Mouse (Mus musculus): Measurements from ENCODE around the gene Gm17660.

- TF ChIP-seq CTCF (IDR thresholded peaks at IDR 0.05; ENCODE audit: low read depth, low read length) (no peak), POLR2A (IDR thresholded peaks at IDR 0.05; ENCODE audit: borderline replicate concordance, low read depth, low read length) (no peak)
Observed at GRCm38 (mm10) chr5:104055816-104056215, 21.6 kb downstream of the Gm17660 start.

Data from bone marrow macrophage, adult 2 months (primary cell).